Mouse (Mus musculus): ENCODE data around the gene Nfyb. TPM values are rescaled to one million over a fixed set of nuclear protein-coding genes. Genes with fewer than 3 reads are reported as not detected.

Nfyb gene
- total RNA-seq, 2 experiments from 2014 or later = 38.9 to 40.5 TPM

- DNase-seq = no peak
These were observed 19.6 kb downstream of the Nfyb start for GRCm38 (mm10) chr10:82744296-82744695.

GRCm38 (mm10) chr10:82742578-82742977, 21.4 kb downstream of the Nfyb start:
- no peak for DNase-seq

- DNase-seq = no peak
These were observed 22.1 kb downstream of the Nfyb start for GRCm38 (mm10) chr10:82741876-82742275.

- no peak for DNase-seq
These were observed 22.6 kb downstream of the Nfyb start for GRCm38 (mm10) chr10:82741354-82741753.

GRCm38 (mm10) chr10:82699296-82699941, 64.5 kb downstream of the Nfyb start:
- no peak for DNase-seq

GRCm38 (mm10) chr10:82698712-82699261, 65.2 kb downstream of the Nfyb start:
- peak; percentile 91 for DNase-seq

Other genes with a start within 250 kb of the Nfyb start
- 10 to 100 TPM; 27.0 to 28.9 TPM for gene 1190007I07Rik, start 140.9 kb downstream of the Nfyb start, total RNA-seq (2021)
- gene Tdg, start 134.3 kb downstream of the Nfyb start, total RNA-seq (2021) = 10 to 100 TPM; 19.4 to 26.8 TPM
- gene Glt8d2, start 73.5 kb downstream of the Nfyb start, total RNA-seq (2021) = 1 to 10 TPM; 6.4 to 9.1 TPM
- 10 to 100 TPM; 23.4 to 29.2 TPM for gene Hcfc2, start 68.0 kb downstream of the Nfyb start, total RNA-seq (2021)
- 10 to 100 TPM; 30.6 to 35.2 TPM for gene Txnrd1, start 69.8 kb upstream of the Nfyb start, total RNA-seq (2021)
- 1 to 10 TPM in 1 of 2 experiments, under 1 TPM in 1; 0.78 to 2.3 TPM for gene Eid3, start 102.5 kb upstream of the Nfyb start, total RNA-seq (2021)
- gene Chst11, start 221.4 kb upstream of the Nfyb start, total RNA-seq (2021) = 1 to 10 TPM; 1.3 to 3.3 TPM

Data from gastrocnemius, postnatal 10 days (tissue).